Mouse (Mus musculus) megakaryocyte, embryonic 14.5 days (primary cell): ENCODE data around the gene Irx1. TPM values are rescaled to one million over a fixed set of nuclear protein-coding genes. Genes with fewer than 3 reads are reported as not detected.

Experiments
- H3K27me3 ChIP-seq: replicated peaks from 2 replicates; pipeline ENCODE3; 2012; ENCODE audit warnings: inconsistent platforms
- H3K36me3 ChIP-seq: replicated peaks from 2 replicates; pipeline ENCODE3; 2012; ENCODE audit warnings: low read length, inconsistent platforms, mixed read lengths
- H3K4me1 ChIP-seq: 2 replicates; pipeline ENCODE4 v1.6.1; 2012; ENCODE audit warnings: inconsistent platforms
- H3K4me3 ChIP-seq: replicated peaks from 2 replicates; pipeline ENCODE3; 2012; ENCODE audit warnings: moderate library complexity, mild to moderate bottlenecking, inconsistent platforms
- H3K9me3 ChIP-seq: 2 replicates; pipeline ENCODE4 v1.6.1; 2012; ENCODE audit warnings: inconsistent platforms
- FLI1 ChIP-seq: IDR thresholded peaks from 2 replicates; pipeline ENCODE4 v1.6.1; 2012; ENCODE audit warnings: low read length, inconsistent platforms, mixed read lengths
- GATA1 ChIP-seq: IDR thresholded peaks from 3 replicates; pipeline ENCODE4 v1.6.1; 2012; ENCODE audit warnings: mixed read lengths, low read length, inconsistent platforms, borderline replicate concordance
- polyA plus RNA-seq: library from polyadenylated mRNA; stranded (reverse); fragments of >175 nt; gene quantifications from 2 replicates; pipeline ENCODE4 v1.2.3, GENCODE M21; 2012; ENCODE audit warnings: low replicate concordance; ENCODE audit not compliant: insufficient read depth

Gene Irx1
- polyA plus RNA-seq, 1 experiment = not detected

GRCm38 (mm10) chr13:71949859-71950258 is 13.7 kb downstream of the Irx1 start:
- Histone ChIP-seq H3K36me3 (no peaks in the 10 kb centered on the region), H3K9me3 (peaks cover 19% of the 10 kb centered on the region), H3K27me3 (no peaks in the 10 kb centered on the region), H3K4me1 (no peaks in the 10 kb centered on the region), H3K4me3 (no peak overlapping the region)
- no peak for TF ChIP-seq GATA1
- TF ChIP-seq FLI1 = no peak

- Histone ChIP-seq H3K9me3 (peaks cover 31% of the 10 kb centered on the region), H3K4me1 (no peaks in the 10 kb centered on the region), H3K27me3 (no peaks in the 10 kb centered on the region), H3K36me3 (no peaks in the 10 kb centered on the region), H3K4me3 (no peak overlapping the region)
- TF ChIP-seq FLI1 (no peak), GATA1 (no peak)
Observed at GRCm38 (mm10) chr13:71910361-71910760, 53.2 kb downstream of the Irx1 start.
